Mouse (Mus musculus) neural tube, embryonic 15.5 days (tissue): Measurements from ENCODE around the gene Kdm5b. TPM values are rescaled to one million over a fixed set of nuclear protein-coding genes. Genes with fewer than 3 reads are reported as not detected.
A peak's percentile ranks its signal among the peaks of the same experiment; 100 is the strongest.
"Not testable (repeated sequence)": the region's sequence is repeated elsewhere in the genome, so short reads cannot be mapped to it uniquely, and the experiment has no call there.

Source experiments
- ATAC-seq: fragments of 200-750 bp; cut with Nextera tagmentation; 2 replicates; pipeline ENCODE4 v1.8.0; 2017; ENCODE audit warnings: mild to moderate bottlenecking, moderate TSS enrichment, moderate library complexity; ENCODE audit not compliant: low FRiP score
- H3K27ac ChIP-seq: fragments of 300-500 bp; sonication (generic); replicated peaks from 2 replicates; pipeline ENCODE4 v1.5.1; 2015; ENCODE audit warnings: mild to moderate bottlenecking, inconsistent platforms
- H3K27me3 ChIP-seq: fragments of 300-500 bp; sonication (generic); replicated peaks from 2 replicates; pipeline ENCODE4 v1.6.1; 2015; ENCODE audit warnings: inconsistent platforms
- H3K36me3 ChIP-seq: fragments of 300-500 bp; sonication (generic); 2 replicates; pipeline ENCODE4 v1.6.1; 2015; ENCODE audit warnings: inconsistent platforms
- H3K4me1 ChIP-seq: fragments of 300-500 bp; sonication (generic); 2 replicates; pipeline ENCODE4 v1.6.1; 2015; ENCODE audit warnings: inconsistent platforms
- H3K4me2 ChIP-seq: fragments of 300-500 bp; sonication (generic); 2 replicates; pipeline ENCODE4 v1.6.1; 2015; ENCODE audit warnings: inconsistent platforms, mild to moderate bottlenecking, moderate library complexity
- H3K4me3 ChIP-seq: fragments of 300-500 bp; sonication (generic); replicated peaks from 2 replicates; pipeline ENCODE4 v1.5.1; 2015; ENCODE audit warnings: mild to moderate bottlenecking, inconsistent platforms
- H3K9ac ChIP-seq: fragments of 300-500 bp; sonication (generic); replicated peaks from 2 replicates; pipeline ENCODE4 v1.6.1; 2015; ENCODE audit warnings: mild to moderate bottlenecking, inconsistent platforms
- H3K9me3 ChIP-seq: fragments of 300-500 bp; sonication (generic); replicated peaks from 2 replicates; pipeline ENCODE4 v1.6.1; 2016; ENCODE audit warnings: inconsistent platforms
- WGBS: fragments of 180-500 bp; shearing (Covaris S2); methylation state at CpG from one replicate; pipeline ENCODE4 v1.1.7; 2015; ENCODE audit warnings: mixed read lengths; 5-methylcytosine and 5-hydroxymethylcytosine counted together
- polyA plus RNA-seq: library from polyadenylated mRNA; unstranded; fragments of >200 nt; fragmentation: Nextera tagmentation; extraction: Ambion mirVana; gene quantifications from 2 replicates; pipeline ENCODE4 v1.2.1, GENCODE M21; 2015

Kdm5b gene
- polyA plus RNA-seq, 1 experiment from 2014 or later: 59.5 TPM

DNA sequence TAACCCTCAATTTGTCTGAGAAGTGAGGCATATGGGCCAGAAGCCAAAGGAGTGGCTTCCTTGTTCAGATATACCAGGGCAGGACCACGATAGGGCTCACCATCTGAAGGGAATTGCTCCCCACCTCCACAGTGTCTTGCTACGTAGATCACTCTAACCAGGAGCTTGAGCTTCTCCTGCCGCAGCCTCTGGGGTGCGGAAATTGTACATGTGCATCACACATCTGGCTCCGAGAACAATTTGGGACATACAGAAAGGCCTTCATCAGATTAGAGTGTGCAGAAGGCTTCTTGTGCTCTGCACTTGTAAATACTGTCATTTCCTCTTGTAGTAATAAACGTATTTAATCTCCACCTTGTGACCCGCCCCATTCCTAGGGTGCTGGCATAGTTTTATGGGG is 38.8 kb upstream of the Kdm5b start:
- no peak overlapping the region for H3K4me2 ChIP-seq
- 84% methylated on average over 7 of the region's 7 CpGs for WGBS

DNA sequence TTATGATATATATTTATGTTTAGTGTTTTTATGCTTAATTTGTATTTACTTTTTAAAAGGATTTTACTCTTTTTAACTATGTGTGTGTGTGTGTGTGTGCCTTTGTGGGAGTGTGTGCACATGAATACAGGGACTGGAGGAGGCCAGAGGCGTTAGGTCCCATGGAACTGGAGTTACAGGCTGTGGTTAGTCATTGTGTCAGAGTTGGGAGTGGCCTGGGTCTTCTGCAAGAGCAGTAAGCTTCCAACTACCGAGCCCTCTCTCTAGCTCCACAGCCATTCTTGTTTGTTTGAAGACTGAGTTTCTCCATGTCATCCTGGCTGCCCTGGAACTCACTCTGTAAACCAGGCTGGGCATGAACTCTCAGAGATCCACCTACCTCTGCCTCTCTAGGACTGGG is 37.6 kb upstream of the Kdm5b start:
- H3K27me3 ChIP-seq: no peaks in the 10 kb centered on the region
- H3K36me3 ChIP-seq: no peaks in the 10 kb centered on the region
- no peak overlapping the region for H3K27ac ChIP-seq
- ATAC-seq: no peak
- no peaks in the 10 kb centered on the region for H3K4me1 ChIP-seq
- no peaks in the 10 kb centered on the region for H3K9me3 ChIP-seq
- no peak overlapping the region for H3K9ac ChIP-seq
- WGBS: 55% methylated on average over 2 of the region's 2 CpGs
- H3K4me2 ChIP-seq: no peak overlapping the region
- H3K4me3 ChIP-seq: no peak overlapping the region

More for the DNA sequence above, 38.8 kb upstream of the Kdm5b start:
- H3K9ac ChIP-seq: no peak overlapping the region
- H3K27me3 ChIP-seq: no peaks in the 10 kb centered on the region
- no peak overlapping the region for H3K4me3 ChIP-seq
- no peaks in the 10 kb centered on the region for H3K36me3 ChIP-seq
- no peaks in the 10 kb centered on the region for H3K9me3 ChIP-seq
- no peak for ATAC-seq
- no peaks in the 10 kb centered on the region for H3K4me1 ChIP-seq
- H3K27ac ChIP-seq: no peak overlapping the region

DNA sequence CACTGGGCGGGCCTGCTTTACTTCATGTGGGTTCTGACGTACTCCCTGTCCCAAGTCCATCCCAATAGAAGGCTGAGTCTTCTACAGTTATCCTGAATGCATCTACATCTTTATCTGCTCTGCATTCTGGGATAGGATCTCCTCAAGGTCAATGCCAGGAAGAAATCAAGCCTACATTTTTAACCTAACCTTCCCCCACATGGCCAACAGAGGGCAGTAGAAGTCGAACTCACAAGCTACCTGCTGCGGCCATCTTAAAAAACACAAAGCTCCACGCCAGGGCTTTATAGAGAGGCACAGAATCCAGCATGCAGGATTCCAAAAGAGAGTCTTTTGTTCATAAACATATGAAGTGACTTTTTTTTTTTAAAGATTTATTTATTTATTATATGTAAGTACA is 35.5 kb upstream of the Kdm5b start:
- H3K36me3 ChIP-seq: no peaks in the 10 kb centered on the region
- no peaks in the 10 kb centered on the region for H3K27me3 ChIP-seq
- 79% methylated on average over 5 of the region's 5 CpGs for WGBS
- no peak overlapping the region for H3K4me2 ChIP-seq
- H3K4me1 ChIP-seq: no peaks in the 10 kb centered on the region
- no peak overlapping the region for H3K4me3 ChIP-seq
- H3K9me3 ChIP-seq: no peaks in the 10 kb centered on the region
- H3K9ac ChIP-seq: no peak overlapping the region
- H3K27ac ChIP-seq: no peak overlapping the region
- ATAC-seq: no peak

GRCm38 (mm10) chr1:134525015-134525414 is 35.0 kb upstream of the Kdm5b start:
- H3K4me2 ChIP-seq: no peak overlapping the region
- no peaks in the 10 kb centered on the region for H3K27me3 ChIP-seq
- no peak overlapping the region for H3K4me3 ChIP-seq
- no peak overlapping the region for H3K9ac ChIP-seq
- H3K36me3 ChIP-seq: no peaks in the 10 kb centered on the region
- no peak overlapping the region for H3K27ac ChIP-seq
- ATAC-seq: no peak
- no peaks in the 10 kb centered on the region for H3K9me3 ChIP-seq
- no peaks in the 10 kb centered on the region for H3K4me1 ChIP-seq
- WGBS: 82% methylated on average over 1 of the region's 1 CpGs

GRCm38 (mm10) chr1:134526752-134527151 is 33.2 kb upstream of the Kdm5b start:
- Histone ChIP-seq H3K4me1 (no peaks in the 10 kb centered on the region), H3K27ac (no peak overlapping the region), H3K9ac (no peak overlapping the region), H3K36me3 (no peaks in the 10 kb centered on the region), H3K4me3 (no peak overlapping the region), H3K27me3 (no peaks in the 10 kb centered on the region), H3K4me2 (no peak overlapping the region), H3K9me3 (no peaks in the 10 kb centered on the region)
- no peak for ATAC-seq
- 88% methylated on average over 6 of the region's 6 CpGs for WGBS

DNA sequence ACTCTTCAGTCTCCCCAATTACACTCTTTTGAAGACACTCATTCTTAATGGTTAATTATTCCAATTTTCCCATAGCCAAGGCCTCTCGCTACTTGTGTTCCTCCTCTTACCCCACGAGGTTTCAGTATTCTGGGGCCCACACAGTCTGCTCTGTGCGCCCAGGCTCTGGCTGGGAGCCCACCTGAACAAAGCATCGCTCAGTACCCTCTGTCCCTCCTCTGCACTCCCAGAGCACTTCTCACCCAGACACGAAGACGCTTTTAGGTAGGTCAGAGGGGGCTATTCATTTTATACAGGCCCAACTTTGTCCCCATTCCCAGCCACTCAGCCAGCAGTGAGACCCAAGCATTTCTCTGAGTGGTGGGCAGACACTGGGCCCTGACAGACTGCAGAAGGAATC is 29.4 kb upstream of the Kdm5b start:
- WGBS: 68% methylated on average over 6 of the region's 6 CpGs
- H3K27ac ChIP-seq: 0 out of 2 replicates have a peak overlapping the region, but pooled peaks have one; percentile 11
- no peak overlapping the region for H3K9ac ChIP-seq
- no peak for ATAC-seq
- H3K4me1 ChIP-seq: no peaks in the 10 kb centered on the region
- no peaks in the 10 kb centered on the region for H3K36me3 ChIP-seq
- no peaks in the 10 kb centered on the region for H3K27me3 ChIP-seq
- H3K9me3 ChIP-seq: no peaks in the 10 kb centered on the region
- no peak overlapping the region for H3K4me3 ChIP-seq
- no peak overlapping the region for H3K4me2 ChIP-seq

- not testable (repeated sequence) for H3K4me3 ChIP-seq, H3K4me2 ChIP-seq, H3K27ac ChIP-seq, H3K9me3 ChIP-seq, H3K9ac ChIP-seq, H3K4me1 ChIP-seq, H3K27me3 ChIP-seq, ATAC-seq, H3K36me3 ChIP-seq
- WGBS: 93% methylated on average over 10 of the region's 10 CpGs
Measured at GRCm38 (mm10) chr1:134533710-134534109, 26.3 kb upstream of the Kdm5b start.

DNA sequence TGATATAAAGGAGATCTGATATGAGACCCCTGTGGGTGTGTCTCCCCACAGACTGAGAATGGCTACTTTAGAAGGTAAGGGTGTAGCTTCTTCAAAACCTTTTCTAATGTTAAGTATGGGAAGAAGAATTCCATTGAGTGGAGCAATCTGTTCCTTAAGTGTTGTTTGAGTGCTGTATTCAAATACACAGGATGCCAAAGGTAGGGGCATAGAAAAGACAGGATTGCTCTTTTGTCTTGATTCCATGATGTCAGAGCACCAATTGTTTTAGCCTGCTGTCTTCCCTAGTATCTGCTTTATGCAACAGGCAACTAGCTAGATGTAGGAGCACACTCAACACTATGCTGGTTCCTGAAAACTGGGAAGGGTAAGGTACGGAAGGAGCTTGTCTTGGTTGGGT is 24.9 kb upstream of the Kdm5b start:
- WGBS: 100% methylated on average over 1 of the region's 1 CpGs
- Histone ChIP-seq H3K27me3 (no peaks in the 10 kb centered on the region), H3K4me2 (no peak overlapping the region), H3K9ac (no peak overlapping the region), H3K4me3 (no peak overlapping the region), H3K27ac (no peak overlapping the region), H3K36me3 (no peaks in the 10 kb centered on the region), H3K9me3 (no peaks in the 10 kb centered on the region), H3K4me1 (no peaks in the 10 kb centered on the region)
- ATAC-seq: no peak

- ATAC-seq: no peak
- H3K27ac ChIP-seq: no peak overlapping the region
- H3K9ac ChIP-seq: no peak overlapping the region
- H3K9me3 ChIP-seq: no peaks in the 10 kb centered on the region
- H3K4me2 ChIP-seq: no peak overlapping the region
- no peak overlapping the region for H3K4me3 ChIP-seq
- H3K36me3 ChIP-seq: no peaks in the 10 kb centered on the region
- no peaks in the 10 kb centered on the region for H3K4me1 ChIP-seq
- 81% methylated on average over 3 of the region's 3 CpGs for WGBS
- H3K27me3 ChIP-seq: no peaks in the 10 kb centered on the region
Measured at GRCm38 (mm10) chr1:134535513-134535912, 24.5 kb upstream of the Kdm5b start.

GRCm38 (mm10) chr1:134540610-134541009 is 19.4 kb upstream of the Kdm5b start:
- Histone ChIP-seq H3K4me2 (no peak overlapping the region), H3K9me3 (no peaks in the 10 kb centered on the region; the same call in 1 of the 2 replicates), H3K4me3 (no peak overlapping the region), H3K36me3 (no peaks in the 10 kb centered on the region), H3K27ac (no peak overlapping the region), H3K27me3 (no peaks in the 10 kb centered on the region; the same call in 1 of the 2 replicates), H3K4me1 (no peaks in the 10 kb centered on the region), H3K9ac (no peak overlapping the region)
- WGBS: 94% methylated on average over 10 of the region's 10 CpGs
- ATAC-seq: no peak

- no peak for ATAC-seq
Measured at GRCm38 (mm10) chr1:134548231-134548630, 11.7 kb upstream of the Kdm5b start.

GRCm38 (mm10) chr1:134549632-134550132 is 10.3 kb upstream of the Kdm5b start, which contains the start of gene Mgat4e:
TSS of gene Mgat4e (minus strand) at chr1:134549682.
- no peaks in the 10 kb centered on the region; the same call in 1 of the 2 replicates for H3K9me3 ChIP-seq
- H3K27me3 ChIP-seq: no peaks in the 10 kb centered on the region
- no peak within 1 kb of the TSS for H3K4me3 ChIP-seq
- ATAC-seq: no peak
- H3K4me1 ChIP-seq: no peaks in the 10 kb centered on the region
- no peaks in the 10 kb centered on the region for H3K36me3 ChIP-seq
- no peak within 1 kb of the TSS for H3K9ac ChIP-seq
- 47% methylated on average over 7 of the region's 7 CpGs for WGBS
- H3K4me2 ChIP-seq: no peak within 1 kb of the TSS
- no peak within 1 kb of the TSS for H3K27ac ChIP-seq

More at GRCm38 (mm10) chr1:134548231-134548630, 11.7 kb upstream of the Kdm5b start:
- no peaks in the 10 kb centered on the region; the same call in 1 of the 2 replicates for H3K27me3 ChIP-seq
- no peak overlapping the region for H3K4me3 ChIP-seq
- H3K4me2 ChIP-seq: no peak overlapping the region
- H3K9ac ChIP-seq: no peak overlapping the region
- H3K4me1 ChIP-seq: no peaks in the 10 kb centered on the region
- H3K9me3 ChIP-seq: no peaks in the 10 kb centered on the region; the same call in 1 of the 2 replicates
- H3K27ac ChIP-seq: no peak overlapping the region
- WGBS: 86% methylated on average over 4 of the region's 4 CpGs
- H3K36me3 ChIP-seq: no peaks in the 10 kb centered on the region
